Mouse (Mus musculus) retina, embryonic 14.5 days (tissue): ENCODE data around the gene Ptprn.
"Not testable (repeated sequence)": the region's sequence is repeated elsewhere in the genome, so short reads cannot be mapped to it uniquely, and the experiment has no call there.

Experiments
- DNase-seq: peaks from one replicate; pipeline ENCODE4 v3.0.0-alpha.2; 2015; ENCODE audit warnings: low spot score

Gene Ptprn

DNA sequence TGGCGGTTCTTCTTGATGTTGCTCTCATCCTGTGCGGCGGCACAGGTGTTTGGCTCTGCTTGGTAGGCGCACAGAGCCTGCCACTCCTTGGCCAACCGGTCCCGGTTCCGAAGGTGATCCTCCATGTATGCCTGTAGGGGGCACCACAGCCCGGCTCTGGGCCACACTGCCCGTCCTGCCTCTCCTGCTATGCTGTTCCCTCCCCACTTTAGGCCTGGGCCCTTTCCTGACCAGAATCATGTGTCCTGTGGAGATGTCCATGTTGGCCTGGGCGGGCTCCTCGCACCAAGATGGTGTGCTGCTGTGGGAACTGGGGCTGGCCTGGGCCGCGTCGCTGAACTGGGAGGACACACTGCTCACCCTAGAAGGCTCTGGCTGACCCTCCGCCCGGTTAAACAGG, 11.3 kb downstream of the Ptprn start:
- no peak for DNase-seq

DNA sequence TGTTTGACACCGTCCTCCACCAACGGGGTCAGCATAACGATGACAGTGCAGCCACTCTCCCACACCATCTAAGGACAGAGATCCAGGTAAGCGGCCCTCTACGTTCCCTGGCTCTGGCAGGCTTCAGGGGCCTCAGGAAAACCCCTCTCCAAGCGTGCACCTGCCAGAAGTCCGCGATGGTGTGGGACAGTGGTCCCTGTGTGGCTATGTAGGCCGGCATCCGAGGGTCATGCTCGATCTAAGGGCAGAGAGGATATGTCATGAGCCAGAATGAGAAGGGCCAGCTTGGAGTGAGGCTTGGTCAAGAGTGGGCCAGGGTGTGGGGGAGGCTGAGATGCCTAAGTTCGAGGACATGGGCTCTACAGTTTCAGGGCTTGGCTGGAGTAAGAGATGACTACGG, 12.0 kb downstream of the Ptprn start:
- DNase-seq = no peak

DNA sequence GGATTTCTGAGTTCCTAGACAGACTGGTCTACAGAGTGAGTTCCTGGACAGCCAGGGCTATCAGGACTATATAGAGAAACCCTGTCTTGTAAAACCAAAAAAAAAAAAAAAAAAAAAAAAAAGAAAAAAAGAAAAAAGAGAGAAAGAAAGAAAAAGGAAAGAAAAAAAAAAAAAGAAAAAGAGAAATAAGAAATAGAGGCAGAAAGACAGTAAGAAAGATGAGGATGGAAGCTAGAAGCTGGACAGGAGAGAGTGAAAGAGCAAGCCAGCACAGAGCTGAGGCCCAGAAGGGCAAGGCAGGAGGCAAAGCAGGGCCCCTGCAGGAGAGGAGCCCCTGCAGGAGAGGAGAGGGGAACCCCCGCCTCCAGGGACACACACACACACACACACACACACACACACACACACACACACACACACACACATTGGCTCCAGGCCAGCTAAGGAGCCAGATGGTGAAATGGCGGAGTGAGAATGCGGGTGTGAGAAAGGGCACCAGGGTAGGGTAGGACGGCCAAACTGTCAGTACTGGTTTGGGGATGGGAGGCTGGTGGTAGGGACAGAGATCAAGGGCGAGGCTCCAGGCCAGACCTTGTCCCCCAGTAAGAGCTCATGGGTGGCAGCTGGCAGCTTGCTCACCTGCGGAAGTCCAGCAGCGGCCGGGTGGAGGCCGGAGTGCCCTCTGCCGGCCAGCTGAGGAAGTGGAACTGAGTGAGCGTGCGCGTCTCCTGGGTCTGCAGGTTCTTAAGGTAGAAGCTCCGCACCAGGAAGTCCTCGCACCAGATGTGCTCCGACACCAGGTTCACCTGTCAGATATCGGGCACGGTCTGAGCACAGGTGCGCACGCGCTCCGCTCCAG, 13.0 kb downstream of the Ptprn start:
- peak; percentile 81 for DNase-seq

DNA sequence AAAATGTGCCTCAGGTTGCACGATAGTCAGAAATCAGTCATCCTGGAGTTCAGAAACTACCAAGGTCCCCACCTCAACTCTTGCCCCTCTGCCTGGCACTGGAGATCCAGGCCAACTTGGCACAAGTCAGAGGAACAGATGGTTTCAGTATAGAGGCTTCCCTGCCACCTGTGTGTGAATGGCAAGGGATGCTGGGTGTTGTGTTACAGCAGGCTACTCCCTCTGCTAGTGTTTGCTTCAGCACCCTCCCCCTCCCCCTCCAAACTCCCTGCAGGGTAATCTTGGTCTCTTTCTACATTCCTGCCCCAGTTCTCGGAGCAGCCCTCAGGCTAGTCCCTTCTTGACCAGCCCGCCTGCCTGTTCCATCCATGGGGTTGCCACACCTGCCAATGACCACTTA, 13.8 kb downstream of the Ptprn start:
- no peak for DNase-seq

DNA sequence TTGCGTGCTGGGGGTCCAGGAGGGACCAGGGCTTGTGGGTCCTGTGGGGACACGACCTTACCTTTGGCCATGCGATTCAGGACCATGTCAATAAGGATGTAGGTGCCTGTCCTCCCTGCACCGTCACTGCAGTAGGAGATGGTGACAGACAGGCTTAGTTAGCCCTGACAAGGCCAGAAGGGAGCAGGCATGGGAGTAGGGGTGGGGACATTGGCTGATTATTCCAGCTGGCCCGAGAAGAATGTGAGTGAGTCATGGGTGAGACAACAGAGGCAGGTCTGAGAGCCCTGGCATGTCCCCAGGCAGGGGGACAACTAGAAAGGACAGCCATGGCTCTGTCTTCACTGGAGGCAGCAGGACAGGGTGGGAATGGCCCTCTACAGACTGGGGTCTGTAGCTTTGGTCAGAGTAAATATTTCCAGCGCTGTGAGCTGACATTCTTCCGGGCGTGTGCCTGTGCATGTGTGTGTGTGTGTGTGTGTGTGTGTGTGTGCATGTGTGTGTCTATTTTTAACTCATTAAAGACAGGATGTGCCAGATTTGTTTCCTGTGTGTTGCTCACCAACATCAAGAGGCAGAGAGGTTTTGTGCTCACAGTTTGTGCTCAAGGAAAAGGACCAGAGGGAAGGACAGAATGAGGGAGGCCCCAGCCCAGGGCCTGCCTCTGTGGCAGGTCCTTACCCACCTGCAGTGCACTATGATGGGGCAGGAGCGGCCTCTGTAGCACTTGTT, 16.1 kb downstream of the Ptprn start:
- no peak for DNase-seq

DNA sequence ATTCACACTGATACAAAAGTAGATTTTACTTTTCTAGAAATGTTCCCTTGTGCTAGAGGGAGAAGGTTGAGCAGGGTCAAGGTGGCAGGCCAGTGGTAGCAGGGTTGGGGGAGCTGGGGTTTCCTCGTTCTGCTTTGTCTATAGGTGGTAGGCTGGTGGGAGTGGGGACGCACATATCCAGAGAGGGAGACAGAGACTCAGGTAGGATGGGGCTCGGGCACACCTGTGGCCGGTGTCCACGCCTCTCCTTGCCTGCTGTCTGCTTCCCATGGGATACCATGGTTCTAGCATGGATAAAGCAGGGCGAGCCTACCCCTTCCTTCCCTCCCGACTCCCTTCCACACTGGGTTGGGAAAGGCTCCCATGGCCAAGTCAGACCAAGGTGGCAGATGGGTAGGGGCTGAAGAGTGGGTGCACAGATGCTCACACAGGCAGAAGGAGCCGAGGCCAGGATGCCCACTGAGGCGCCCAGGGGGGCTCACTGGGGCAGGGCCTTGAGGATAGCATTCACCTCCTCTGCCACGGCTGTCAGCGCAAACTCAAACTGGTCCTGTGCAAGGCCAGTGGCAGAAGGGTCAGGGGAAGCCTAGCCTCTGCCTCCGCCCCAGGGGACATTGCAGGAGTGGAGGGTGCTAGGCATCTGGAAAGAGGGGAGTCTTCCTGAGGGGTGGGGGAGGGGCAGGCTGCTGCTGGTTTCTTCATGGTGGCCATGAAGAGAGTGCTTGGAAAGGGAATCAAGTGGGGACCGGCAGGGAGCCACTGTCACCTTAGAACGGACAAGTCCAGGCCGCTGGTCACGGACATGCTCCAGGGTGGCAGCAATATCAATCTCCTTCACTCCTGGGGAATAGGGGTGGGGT, 17.0 kb downstream of the Ptprn start:
- DNase-seq = no peak

DNA sequence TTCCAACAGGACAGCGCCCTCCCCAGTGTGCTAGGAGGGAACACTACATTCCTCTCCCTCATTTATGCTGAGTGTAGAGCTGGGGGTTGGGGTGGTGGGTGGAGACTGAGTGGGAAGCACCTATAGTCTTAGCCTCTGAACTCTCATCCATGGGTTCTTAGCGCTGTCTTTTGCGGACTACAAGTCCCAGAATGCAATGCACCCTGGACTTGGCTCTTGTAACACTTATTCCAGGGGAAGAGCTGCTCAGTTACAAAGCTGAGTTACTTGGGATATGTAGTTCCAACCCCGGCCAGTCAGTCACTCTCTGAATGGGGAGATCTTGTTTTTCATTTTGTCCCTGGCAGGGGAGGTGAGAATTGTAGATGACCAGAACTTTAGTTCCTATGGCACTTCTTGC, 19.5 kb downstream of the Ptprn start:
- peak; percentile 69 for DNase-seq

DNA sequence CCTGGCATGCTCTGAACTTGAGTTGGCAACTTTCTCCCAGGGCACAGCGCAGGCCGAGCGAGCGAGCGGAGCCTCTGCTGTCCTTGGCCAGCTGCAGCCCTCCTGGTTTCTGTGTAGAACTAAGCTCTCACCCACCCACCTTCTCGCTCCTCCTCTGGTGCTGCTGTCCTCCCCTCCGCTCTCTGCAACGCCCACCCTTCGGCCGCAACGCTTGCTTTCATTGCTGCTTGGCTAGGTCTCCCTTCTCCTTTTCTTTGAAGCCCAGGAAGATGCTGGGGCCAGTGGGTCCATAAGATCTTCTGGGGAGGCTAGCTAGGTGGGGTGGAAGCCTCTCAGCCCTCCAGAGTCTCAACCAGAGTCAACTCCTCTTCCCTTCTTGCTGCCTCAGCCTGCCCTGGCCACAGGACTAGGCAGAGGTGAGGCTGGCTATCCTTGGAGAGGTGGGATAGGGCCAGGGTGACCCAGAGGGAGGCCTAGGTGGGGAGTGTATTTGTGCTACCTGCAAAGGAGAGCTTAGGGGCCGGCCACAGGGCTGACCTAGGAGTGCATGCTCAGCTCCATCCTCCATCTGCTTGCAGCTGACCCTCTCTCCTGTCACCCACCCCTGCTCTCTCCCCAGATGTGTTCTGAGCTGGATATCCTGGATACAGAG, 20.0 kb downstream of the Ptprn start:
- no peak for DNase-seq

DNA sequence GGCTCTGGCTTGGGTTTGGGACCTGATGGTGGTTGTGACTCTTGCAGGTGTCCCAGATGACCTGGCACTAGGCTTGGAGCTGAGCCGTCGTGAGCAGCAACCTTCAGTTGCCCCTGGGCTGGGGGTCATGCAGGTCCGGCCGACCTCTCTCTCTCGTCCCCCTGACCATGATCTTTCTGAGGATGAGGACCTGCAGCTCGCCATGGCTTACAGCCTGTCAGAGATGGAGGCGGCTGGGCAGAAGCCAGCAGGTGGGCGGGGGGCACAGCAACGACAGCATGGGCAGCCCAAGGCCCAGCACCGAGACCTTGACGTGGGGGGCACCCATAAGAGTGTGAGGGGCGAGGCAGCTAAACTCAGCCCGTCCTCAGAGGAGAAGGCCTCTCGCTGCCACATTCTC, 20.9 kb downstream of the Ptprn start:
- DNase-seq = no peak

DNA sequence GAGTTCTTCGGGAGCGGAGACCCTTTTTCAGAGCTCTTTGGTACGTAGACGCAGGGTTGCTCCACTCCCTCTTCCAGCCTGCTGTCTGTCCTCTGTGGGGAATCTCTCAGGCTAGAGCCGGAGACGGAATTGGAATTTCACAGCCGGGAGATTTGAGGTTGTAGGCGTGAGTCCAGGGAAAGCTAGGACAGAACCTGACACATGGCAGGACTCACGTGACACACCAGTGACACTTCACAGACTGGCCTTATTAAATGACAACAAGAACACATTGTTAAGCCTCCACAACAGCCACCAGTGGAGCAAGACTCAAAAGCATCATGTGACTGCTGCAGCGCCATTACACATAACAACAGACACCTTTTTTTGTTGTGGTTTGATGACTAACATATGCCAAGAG, 24.7 kb downstream of the Ptprn start:
- no peak for DNase-seq

DNA sequence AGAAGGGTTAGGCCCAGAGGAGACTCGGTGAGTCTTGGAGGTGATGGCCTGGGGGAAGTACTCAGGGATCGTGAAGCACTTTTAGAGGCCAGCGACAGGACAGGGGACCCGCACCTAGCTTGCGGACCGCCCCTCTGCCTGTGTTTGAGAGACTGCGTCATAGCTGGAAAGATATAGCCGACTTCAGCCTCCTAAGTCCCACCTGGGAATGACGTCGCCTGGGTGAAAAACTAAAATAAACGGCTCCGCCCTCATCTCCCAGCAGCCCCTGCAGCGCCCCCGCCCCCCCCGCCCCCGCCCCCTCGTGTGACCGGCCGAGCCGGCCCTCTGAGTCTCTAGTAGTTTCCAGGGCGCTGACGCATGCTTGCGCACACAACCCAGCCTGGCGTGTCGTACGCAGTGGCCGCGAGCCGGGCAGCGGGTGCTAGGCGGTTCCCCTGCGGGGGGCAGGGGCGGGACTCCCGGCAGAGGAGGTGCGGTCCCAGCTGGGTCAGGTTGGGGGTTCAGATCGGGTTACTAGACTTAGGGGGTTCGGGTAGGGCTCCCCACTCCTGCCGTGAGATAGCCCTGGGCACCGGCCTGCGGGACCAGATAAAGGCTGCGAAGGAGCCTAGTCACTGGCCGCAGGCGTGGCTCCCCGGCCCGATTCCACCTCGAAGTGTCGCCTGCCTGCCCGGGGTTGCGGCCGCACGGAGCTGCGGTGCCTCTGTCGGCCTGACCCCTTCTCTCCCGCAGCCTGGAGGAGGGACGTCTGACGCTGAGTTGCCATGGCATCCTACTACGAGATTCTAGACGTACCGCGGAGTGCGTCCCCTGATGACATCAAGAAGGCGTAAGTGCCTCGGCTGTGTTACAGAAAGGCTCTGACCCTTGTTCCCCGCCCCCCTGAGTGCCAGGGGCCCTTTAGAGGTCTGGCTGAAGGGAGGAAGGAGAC, 27.9 kb downstream of the Ptprn start, which contains the start of gene Dnajb2:
Gene Dnajb2 (plus strand): TSS at position 290 of the 934 bp plus-strand sequence.
- DNase-seq = peak; percentile 74

DNA sequence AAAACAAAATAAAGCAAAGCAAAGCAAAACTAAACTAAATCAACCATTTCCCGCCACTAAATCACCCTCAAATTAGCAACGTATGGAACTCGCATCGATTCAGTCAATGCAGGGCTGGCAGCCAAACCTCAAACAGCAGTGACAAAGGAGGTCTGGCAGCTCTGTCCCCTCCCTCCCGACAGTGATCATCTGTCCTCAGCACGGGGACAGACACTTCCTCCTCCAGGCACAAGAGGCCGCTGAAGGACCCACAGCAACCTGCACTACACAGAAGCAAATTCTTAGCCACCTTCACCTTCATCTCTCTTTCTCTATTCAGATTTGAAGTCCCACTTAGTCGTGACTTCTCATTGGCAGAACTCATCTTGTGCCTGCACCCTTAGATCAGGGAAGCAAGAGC, 29.7 kb downstream of the Ptprn start:
- peak; percentile 80 for DNase-seq

DNA sequence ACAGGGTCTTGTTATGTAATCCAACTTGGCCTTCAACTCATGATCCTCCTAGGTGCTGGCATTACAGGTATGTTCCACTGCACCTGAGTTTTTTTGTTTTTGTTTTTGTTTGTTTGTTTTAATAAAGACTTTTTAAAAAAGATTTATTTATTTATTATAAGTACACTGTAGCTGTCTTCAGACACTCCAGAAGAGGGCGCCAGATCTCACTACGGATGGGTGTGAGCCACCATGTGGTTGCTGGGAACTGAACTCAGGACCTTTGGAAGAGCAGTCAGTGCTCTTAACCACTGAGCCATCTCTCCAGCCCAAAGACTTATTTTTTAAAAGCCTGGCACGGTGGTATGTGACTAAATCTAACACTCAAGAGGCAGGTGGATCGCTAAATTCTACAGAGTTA, 31.8 kb downstream of the Ptprn start:
- DNase-seq = not testable (repeated sequence)

DNA sequence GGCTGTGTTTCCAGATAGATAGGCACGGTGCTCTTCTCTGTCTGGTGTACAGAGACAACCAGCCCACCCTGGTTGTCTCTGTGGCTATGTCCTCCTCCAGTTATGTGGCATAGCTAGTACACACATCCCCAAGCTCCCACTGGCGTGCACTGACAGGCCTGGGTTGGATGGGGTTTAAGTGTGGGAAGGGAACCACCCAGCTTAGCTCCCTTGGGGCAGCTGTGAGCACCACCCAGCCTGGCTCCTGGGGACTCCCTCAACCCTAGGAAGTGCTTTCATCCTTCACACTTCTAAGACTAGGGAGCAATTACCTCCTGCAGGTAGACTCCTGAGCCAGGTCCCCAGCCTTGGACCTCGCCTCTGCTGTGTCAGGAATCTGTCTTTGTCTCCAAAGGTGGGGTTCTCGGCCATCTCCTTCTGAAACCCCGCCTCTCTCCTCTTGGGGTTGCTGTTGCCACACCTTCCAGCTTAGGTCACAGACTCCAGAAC, 32.6 kb downstream of the Ptprn start, which contains the start of gene A630095N17Rik:
Gene A630095N17Rik (minus strand): TSS at position 439 of the 489 bp plus-strand sequence.
- no peak for DNase-seq

DNA sequence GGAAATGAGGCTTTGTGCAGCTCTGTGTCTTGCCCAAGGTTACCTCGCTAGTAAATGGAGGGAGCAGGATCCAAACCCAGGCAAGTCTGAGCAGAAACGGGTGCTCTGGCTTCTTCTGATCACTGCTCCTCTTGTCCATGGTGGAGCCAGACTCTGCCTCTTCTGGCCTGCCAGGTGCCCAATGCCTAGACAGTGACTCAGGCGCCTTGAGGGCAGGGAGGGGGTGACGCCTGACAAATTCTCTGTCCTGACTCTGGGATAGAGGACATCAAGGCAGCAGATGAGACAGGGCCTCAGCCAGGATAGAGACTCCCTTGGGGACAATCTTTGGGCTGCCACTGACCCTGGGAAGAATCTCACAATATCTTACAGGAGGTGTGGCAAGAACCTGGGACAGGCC, 33.1 kb downstream of the Ptprn start:
- DNase-seq = no peak

DNA sequence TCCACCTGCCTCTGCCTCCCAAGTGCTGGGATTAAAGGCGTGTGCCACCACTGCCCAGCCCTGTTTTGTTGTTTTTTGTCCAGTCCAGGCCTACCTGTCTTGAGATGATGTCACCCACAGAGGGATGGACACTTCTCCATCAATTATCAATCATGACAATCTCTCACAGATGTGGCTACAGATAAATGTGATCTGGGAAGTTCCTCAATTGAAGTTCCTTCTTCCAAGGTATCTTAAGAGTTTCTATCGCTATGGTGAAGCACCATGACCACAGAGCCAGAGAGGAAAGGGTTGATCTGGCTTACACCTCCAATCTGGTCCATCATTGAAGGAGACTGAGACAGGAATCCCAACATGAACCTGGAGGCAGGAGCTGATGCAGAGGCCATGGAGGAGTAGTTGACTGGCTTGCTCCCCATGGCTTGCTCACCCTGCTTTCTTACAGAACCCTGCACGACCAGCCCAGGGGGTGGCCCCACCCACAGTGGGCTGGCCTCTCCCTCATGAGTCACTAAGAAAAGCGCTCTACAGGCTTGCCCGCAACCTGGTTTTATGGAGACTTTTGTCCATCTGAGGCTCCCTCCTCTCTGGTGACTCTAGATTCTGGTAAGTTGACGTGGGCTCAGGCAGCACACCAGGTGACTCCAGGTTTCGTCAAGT, 33.8 kb downstream of the Ptprn start:
- no peak for DNase-seq

DNA sequence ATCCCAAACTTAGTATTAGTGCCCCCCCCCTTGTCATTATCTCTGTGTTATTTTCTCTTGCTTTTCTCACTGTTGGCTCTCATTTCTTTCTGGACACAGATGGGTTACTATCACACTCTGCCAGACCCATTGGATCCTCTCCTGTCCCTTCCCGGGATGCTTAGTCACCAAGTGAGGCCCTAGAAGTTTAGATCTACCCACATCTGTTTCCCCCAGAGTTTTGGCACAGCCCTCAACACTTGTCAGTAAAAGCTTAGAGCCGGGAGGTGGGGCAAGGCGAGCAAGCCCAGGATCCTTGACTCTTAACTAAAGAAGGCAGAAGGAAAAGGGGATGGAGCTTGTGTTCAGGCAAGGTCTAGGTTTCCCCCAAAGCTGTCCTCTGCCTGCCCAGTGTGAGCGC, 35.1 kb downstream of the Ptprn start:
- no peak for DNase-seq

DNA sequence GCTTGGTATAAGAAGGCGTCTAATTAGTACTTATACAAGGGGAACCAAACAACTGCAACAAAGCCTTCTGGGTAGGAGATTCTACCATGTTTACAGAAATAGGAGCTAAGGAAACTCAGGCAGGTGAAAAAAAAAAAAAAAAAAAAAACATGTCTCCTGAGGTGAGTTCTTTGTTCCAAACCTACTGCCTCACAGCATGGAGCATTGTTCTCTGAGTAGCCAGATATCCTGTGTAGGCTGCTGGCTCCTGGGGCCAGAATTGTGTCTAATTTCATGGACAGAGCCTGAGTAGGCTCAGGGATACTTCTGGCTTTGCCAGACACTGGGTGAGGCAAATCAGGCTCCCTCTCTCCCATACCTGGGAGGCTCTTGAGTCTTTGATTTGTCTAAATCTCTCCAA, 36.6 kb downstream of the Ptprn start:
- DNase-seq = no peak

DNA sequence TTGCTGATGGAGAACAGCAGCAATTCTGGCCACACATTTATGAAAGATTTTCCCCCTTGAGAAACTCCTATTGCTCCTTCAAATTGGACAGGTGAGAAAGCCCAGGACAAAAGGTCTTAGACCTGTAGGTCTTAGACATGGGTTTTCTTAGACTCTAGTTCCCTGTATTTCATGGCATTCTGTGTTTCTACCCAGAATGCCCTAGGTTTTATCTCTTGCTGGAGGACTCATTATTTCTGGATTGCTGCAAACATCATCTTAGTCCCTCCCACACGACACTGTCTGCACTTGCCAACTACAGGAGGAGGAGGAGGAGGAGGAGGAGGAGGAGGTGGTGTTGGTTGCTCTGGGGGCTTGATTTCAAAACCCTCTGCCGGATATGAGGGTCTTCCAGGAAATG, 38.2 kb downstream of the Ptprn start:
- no peak for DNase-seq

DNA sequence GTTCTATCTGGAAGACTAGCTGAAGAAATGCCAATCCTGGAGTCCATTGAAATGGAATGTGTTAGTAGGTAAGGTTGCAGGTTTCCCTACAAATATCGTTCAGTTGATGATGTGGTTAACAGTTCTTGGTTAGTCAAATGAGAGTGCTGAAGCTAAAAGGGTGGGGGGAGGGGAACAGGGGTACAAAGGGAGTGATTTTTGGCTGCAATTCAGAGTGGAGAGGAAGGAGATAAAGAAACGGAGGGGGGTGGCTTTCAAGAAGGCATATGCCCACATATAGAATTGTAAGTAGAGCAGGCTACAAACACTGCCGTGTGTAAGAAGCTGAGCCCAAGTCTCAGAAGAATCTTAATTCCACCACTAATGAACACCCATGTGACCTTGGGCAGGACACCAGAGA, 38.8 kb downstream of the Ptprn start:
- DNase-seq = no peak
